Mouse (Mus musculus): ENCODE data around the gene Xrcc2. TPM values are rescaled to one million over a fixed set of nuclear protein-coding genes. Genes with fewer than 3 reads are reported as not detected.

Gene Xrcc2
- total RNA-seq, 2 experiments from 2014 or later = 4.9 to 5.2 TPM

GRCm38 (mm10) chr5:25695786-25696185, 9.8 kb downstream of the Xrcc2 start:
- no peak for DNase-seq (ENCODE audit: low spot score in 2 of 2)
- intact Hi-C loops (cut with DNase I) = no loop called here

GRCm38 (mm10) chr5:25671696-25672520, 33.7 kb downstream of the Xrcc2 start:
- no peak for DNase-seq (ENCODE audit: low spot score in 2 of 2)
- intact Hi-C loops (cut with DNase I) = no loop called here

GRCm38 (mm10) chr5:25671051-25671450, 34.6 kb downstream of the Xrcc2 start:
- intact Hi-C loops (cut with DNase I) = no loop called here
- DNase-seq (ENCODE audit: low spot score in 2 of 2) = no peak

GRCm38 (mm10) chr5:25668306-25668705, 37.3 kb downstream of the Xrcc2 start:
- intact Hi-C loops (cut with DNase I) = no loop called here
- no peak for DNase-seq (ENCODE audit: low spot score in 2 of 2)

GRCm38 (mm10) chr5:25666684-25667083, 38.9 kb downstream of the Xrcc2 start:
- DNase-seq (ENCODE audit: low spot score in 2 of 2) = no peak
- intact Hi-C loops (cut with DNase I) = no loop called here

GRCm38 (mm10) chr5:25666108-25666507, 39.5 kb downstream of the Xrcc2 start:
- intact Hi-C loops (cut with DNase I) = no loop called here
- peak; percentile 9 to 49 for DNase-seq (ENCODE audit: low spot score in 2 of 2)

GRCm38 (mm10) chr5:25665516-25665915, 40.1 kb downstream of the Xrcc2 start:
- DNase-seq (ENCODE audit: low spot score in 2 of 2) = no peak
- intact Hi-C loops (cut with DNase I) = no loop called here

GRCm38 (mm10) chr5:25663165-25663564, 42.5 kb downstream of the Xrcc2 start:
- intact Hi-C loops (cut with DNase I) = no loop called here
- DNase-seq (ENCODE audit: low spot score in 2 of 2) = no peak

GRCm38 (mm10) chr5:25654578-25654987, 51.0 kb downstream of the Xrcc2 start:
- DNase-seq (ENCODE audit: low spot score in 2 of 2) = peak in 1 of 2 experiments; percentile 3

GRCm38 (mm10) chr5:25653377-25653776, 52.2 kb downstream of the Xrcc2 start:
- intact Hi-C loops (cut with DNase I) = no loop called here
- no peak for DNase-seq (ENCODE audit: low spot score in 2 of 2)

More at GRCm38 (mm10) chr5:25654578-25654987, 51.0 kb downstream of the Xrcc2 start:
- intact Hi-C loops (cut with DNase I) = no loop called here

GRCm38 (mm10) chr5:25652435-25652834, 53.2 kb downstream of the Xrcc2 start:
- peak; percentile 20 to 43 for DNase-seq (ENCODE audit: low spot score in 2 of 2)
- intact Hi-C loops (cut with DNase I) = no loop called here

- intact Hi-C loops (cut with DNase I) = no loop called here
- DNase-seq (ENCODE audit: low spot score in 2 of 2) = no peak
These were observed 59.8 kb downstream of the Xrcc2 start for GRCm38 (mm10) chr5:25645661-25646364.

GRCm38 (mm10) chr5:25644509-25644908, 61.1 kb downstream of the Xrcc2 start:
- no peak for DNase-seq (ENCODE audit: low spot score in 2 of 2)

GRCm38 (mm10) chr5:25642741-25643140, 62.9 kb downstream of the Xrcc2 start:
- DNase-seq (ENCODE audit: low spot score in 2 of 2) = no peak
- intact Hi-C loops (cut with DNase I) = no loop called here

More at GRCm38 (mm10) chr5:25644509-25644908, 61.1 kb downstream of the Xrcc2 start:
- intact Hi-C loops (cut with DNase I) = no loop called here

Other genes starting within 250 kb of the Xrcc2 start
- gene Kmt2c, start 207.0 kb downstream of the Xrcc2 start, total RNA-seq (2021) = 10 to 100 TPM; 62.3 to 71.7 TPM
- under 1 TPM in 1 of 2 experiments, not detected in 1; 0.18 TPM for gene Cct8l1, start 189.8 kb downstream of the Xrcc2 start, total RNA-seq (2021)
- gene Actr3b, start 54.2 kb upstream of the Xrcc2 start, total RNA-seq (2021) = 100 to 1,000 TPM; 131 to 132 TPM
- gene Gm21663, start 236.6 kb upstream of the Xrcc2 start, total RNA-seq (2021) = not detected
- gene Gm21671, start 248.6 kb upstream of the Xrcc2 start, total RNA-seq (2021) = not detected

Data from left cerebral cortex, postnatal 25 days (tissue).